Mouse (Mus musculus): ENCODE data around the gene Ss18l1. TPM values are rescaled to one million over a fixed set of nuclear protein-coding genes. Genes with fewer than 3 reads are reported as not detected.

Gene Ss18l1
- polyA plus RNA-seq, 1 experiment from 2014 or later = 4.1 TPM

GRCm38 (mm10) chr2:180020091-180020661 is 22.1 kb upstream of the Ss18l1 start:
- H3K9me3 ChIP-seq = no peaks in the 10 kb centered on the region
- H3K36me3 ChIP-seq = no peaks in the 10 kb centered on the region
- WGBS = 77% methylated on average over 7 of the region's 7 CpGs
- ATAC-seq (ENCODE audit: insufficient number of reproducible peaks, low FRiP score, low TSS enrichment, low read depth) = no peak
- no peak overlapping the region for H3K27ac ChIP-seq
- peaks cover 23% of the 10 kb centered on the region for H3K4me1 ChIP-seq
- no peak overlapping the region for H3K4me3 ChIP-seq
- no peak overlapping the region for H3K4me2 ChIP-seq
- H3K27me3 ChIP-seq = peaks cover 32% of the 10 kb centered on the region; the same call in 1 of the 2 replicates
- no peak overlapping the region for H3K9ac ChIP-seq

GRCm38 (mm10) chr2:180020919-180021318 is 21.4 kb upstream of the Ss18l1 start:
- Histone ChIP-seq H3K4me2 (no peak overlapping the region), H3K4me1 (peaks cover 27% of the 10 kb centered on the region), H3K4me3 (no peak overlapping the region), H3K36me3 (no peaks in the 10 kb centered on the region), H3K27me3 (peaks cover 32% of the 10 kb centered on the region; the same call in 1 of the 2 replicates), H3K27ac (no peak overlapping the region), H3K9ac (no peak overlapping the region), H3K9me3 (no peaks in the 10 kb centered on the region)
- ATAC-seq (ENCODE audit: insufficient number of reproducible peaks, low FRiP score, low TSS enrichment, low read depth) = no peak
- WGBS = 75% methylated on average over 8 of the region's 8 CpGs

- H3K4me3 ChIP-seq = no peak overlapping the region
- peaks cover 34% of the 10 kb centered on the region for H3K4me1 ChIP-seq
- H3K36me3 ChIP-seq = peaks cover 2% of the 10 kb centered on the region
- peaks cover 32% of the 10 kb centered on the region; the same call in 1 of the 2 replicates for H3K27me3 ChIP-seq
- no peak for ATAC-seq (ENCODE audit: insufficient number of reproducible peaks, low FRiP score, low TSS enrichment, low read depth)
- no peaks in the 10 kb centered on the region for H3K9me3 ChIP-seq
- H3K27ac ChIP-seq = no peak overlapping the region
- no peak overlapping the region for H3K9ac ChIP-seq
- no peak overlapping the region for H3K4me2 ChIP-seq
- WGBS = 52% methylated on average over 6 of the region's 6 CpGs
These were observed 19.6 kb upstream of the Ss18l1 start for GRCm38 (mm10) chr2:180022751-180023150.

- peaks cover 20% of the 10 kb centered on the region for H3K36me3 ChIP-seq
- peaks cover 29% of the 10 kb centered on the region; the same call in 1 of the 2 replicates for H3K27me3 ChIP-seq
- under 1% methylated on average over 71 of the region's 80 CpGs for WGBS
- peak within 1 kb of the TSS; percentile 94 for H3K27ac ChIP-seq
- no peaks in the 10 kb centered on the region for H3K9me3 ChIP-seq
- peak; percentile 93 for ATAC-seq (ENCODE audit: insufficient number of reproducible peaks, low FRiP score, low TSS enrichment, low read depth)
- peak within 1 kb of the TSS; percentile 93 for H3K4me2 ChIP-seq
- peak within 1 kb of the TSS; percentile 94 for H3K4me3 ChIP-seq
- H3K9ac ChIP-seq = peak within 1 kb of the TSS; percentile 84
- peaks cover 32% of the 10 kb centered on the region for H3K4me1 ChIP-seq
These were observed 17.8 kb upstream of the Ss18l1 start, which contains the start of gene Lsm14b for GRCm38 (mm10) chr2:180024401-180025098. TSS of gene Lsm14b (plus strand) at chr2:180024987.

GRCm38 (mm10) chr2:180025135-180025860 is 17.0 kb upstream of the Ss18l1 start:
- H3K4me3 ChIP-seq = peak overlapping the region; percentile 94
- peak overlapping the region; percentile 94 for H3K27ac ChIP-seq
- peaks cover 27% of the 10 kb centered on the region for H3K36me3 ChIP-seq
- WGBS = under 1% methylated on average over 84 of the region's 84 CpGs
- H3K9me3 ChIP-seq = no peaks in the 10 kb centered on the region
- H3K4me1 ChIP-seq = peaks cover 32% of the 10 kb centered on the region
- peak overlapping the region; percentile 84 for H3K9ac ChIP-seq
- peak; percentile 3; the same call in 1 of the 2 replicates for ATAC-seq (ENCODE audit: insufficient number of reproducible peaks, low FRiP score, low TSS enrichment, low read depth)
- peak overlapping the region; percentile 93 for H3K4me2 ChIP-seq
- H3K27me3 ChIP-seq = peaks cover 24% of the 10 kb centered on the region; the same call in 1 of the 2 replicates

GRCm38 (mm10) chr2:180025861-180026200 is 16.5 kb upstream of the Ss18l1 start:
- Histone ChIP-seq H3K27me3 (peaks cover 20% of the 10 kb centered on the region; the same call in 1 of the 2 replicates), H3K4me3 (peak overlapping the region; percentile 94), H3K9ac (peak overlapping the region; percentile 84), H3K27ac (peak overlapping the region; percentile 94; the same call in 1 of the 2 replicates), H3K4me2 (peak overlapping the region; percentile 93), H3K36me3 (peaks cover 32% of the 10 kb centered on the region), H3K9me3 (no peaks in the 10 kb centered on the region), H3K4me1 (peaks cover 32% of the 10 kb centered on the region)
- no peak for ATAC-seq (ENCODE audit: insufficient number of reproducible peaks, low FRiP score, low TSS enrichment, low read depth)
- 6% methylated on average over 6 of the region's 6 CpGs for WGBS

GRCm38 (mm10) chr2:180027768-180028167 is 14.5 kb upstream of the Ss18l1 start:
- Histone ChIP-seq H3K9ac (no peak overlapping the region), H3K36me3 (peaks cover 52% of the 10 kb centered on the region), H3K27ac (no peak overlapping the region), H3K27me3 (peaks cover 7% of the 10 kb centered on the region; the same call in 1 of the 2 replicates), H3K4me3 (0 out of 2 replicates have a peak overlapping the region, but pooled peaks have one; percentile 94), H3K4me2 (peak overlapping the region; percentile 93; the same call in 1 of the 2 replicates), H3K9me3 (no peaks in the 10 kb centered on the region), H3K4me1 (peaks cover 34% of the 10 kb centered on the region)
- 69% methylated on average over 9 of the region's 9 CpGs for WGBS
- no peak for ATAC-seq (ENCODE audit: insufficient number of reproducible peaks, low FRiP score, low TSS enrichment, low read depth)

GRCm38 (mm10) chr2:180031270-180031669 is 11.0 kb upstream of the Ss18l1 start:
- H3K4me3 ChIP-seq = no peak overlapping the region
- 92% methylated on average over 6 of the region's 6 CpGs for WGBS
- H3K27me3 ChIP-seq = no peaks in the 10 kb centered on the region
- H3K27ac ChIP-seq = no peak overlapping the region
- no peak for ATAC-seq (ENCODE audit: insufficient number of reproducible peaks, low FRiP score, low TSS enrichment, low read depth)
- no peaks in the 10 kb centered on the region for H3K9me3 ChIP-seq
- H3K4me1 ChIP-seq = peaks cover 23% of the 10 kb centered on the region
- H3K36me3 ChIP-seq = peaks cover 81% of the 10 kb centered on the region
- no peak overlapping the region for H3K4me2 ChIP-seq
- H3K9ac ChIP-seq = no peak overlapping the region

- Histone ChIP-seq H3K36me3 (peaks cover 94% of the 10 kb centered on the region), H3K4me2 (no peak overlapping the region), H3K4me1 (peaks cover 6% of the 10 kb centered on the region), H3K9ac (no peak overlapping the region), H3K27ac (no peak overlapping the region), H3K27me3 (no peaks in the 10 kb centered on the region), H3K4me3 (no peak overlapping the region), H3K9me3 (no peaks in the 10 kb centered on the region)
- no peak for ATAC-seq (ENCODE audit: insufficient number of reproducible peaks, low FRiP score, low TSS enrichment, low read depth)
- WGBS = 45% methylated on average over 3 of the region's 3 CpGs
These were observed 9.4 kb upstream of the Ss18l1 start for GRCm38 (mm10) chr2:180032925-180033324.

- Histone ChIP-seq H3K4me3 (no peak overlapping the region), H3K9ac (no peak overlapping the region), H3K27ac (no peak overlapping the region), H3K4me1 (0 out of 2 replicates have a peak, but pooled peaks cover 4% of the 10 kb centered on the region), H3K27me3 (no peaks in the 10 kb centered on the region), H3K4me2 (no peak overlapping the region), H3K36me3 (peaks cover 94% of the 10 kb centered on the region), H3K9me3 (no peaks in the 10 kb centered on the region)
- peak; percentile 49; the same call in 1 of the 2 replicates for ATAC-seq (ENCODE audit: insufficient number of reproducible peaks, low FRiP score, low TSS enrichment, low read depth)
- WGBS = 40% methylated on average over 3 of the region's 3 CpGs
These were observed 8.4 kb upstream of the Ss18l1 start for GRCm38 (mm10) chr2:180033956-180034355.

GRCm38 (mm10) chr2:180034753-180035152 is 7.6 kb upstream of the Ss18l1 start:
- Histone ChIP-seq H3K4me1 (0 out of 2 replicates have a peak, but pooled peaks cover 4% of the 10 kb centered on the region), H3K9ac (no peak overlapping the region), H3K4me3 (no peak overlapping the region), H3K27me3 (no peaks in the 10 kb centered on the region), H3K27ac (no peak overlapping the region; the same call in 1 of the 2 replicates), H3K36me3 (peaks cover 94% of the 10 kb centered on the region), H3K4me2 (no peak overlapping the region), H3K9me3 (no peaks in the 10 kb centered on the region)
- 31% methylated on average over 5 of the region's 5 CpGs for WGBS
- ATAC-seq (ENCODE audit: insufficient number of reproducible peaks, low FRiP score, low TSS enrichment, low read depth) = no peak

Data from limb, embryonic 15.5 days (tissue).